Mouse (Mus musculus) 416B (cell line): ENCODE results near the gene Cdk7.
A peak's percentile ranks its signal among the peaks of the same experiment; 100 is the strongest.

Experiments used
- DNase-seq: peaks from one replicate; pipeline ENCODE4 v3.0.0; 2011; ENCODE audit warnings: low read depth

The Cdk7 gene

GRCm38 (mm10) chr13:100725194-100725593 lies 5.5 kb downstream of the Cdk7 start:
- no peak for DNase-seq

DNA sequence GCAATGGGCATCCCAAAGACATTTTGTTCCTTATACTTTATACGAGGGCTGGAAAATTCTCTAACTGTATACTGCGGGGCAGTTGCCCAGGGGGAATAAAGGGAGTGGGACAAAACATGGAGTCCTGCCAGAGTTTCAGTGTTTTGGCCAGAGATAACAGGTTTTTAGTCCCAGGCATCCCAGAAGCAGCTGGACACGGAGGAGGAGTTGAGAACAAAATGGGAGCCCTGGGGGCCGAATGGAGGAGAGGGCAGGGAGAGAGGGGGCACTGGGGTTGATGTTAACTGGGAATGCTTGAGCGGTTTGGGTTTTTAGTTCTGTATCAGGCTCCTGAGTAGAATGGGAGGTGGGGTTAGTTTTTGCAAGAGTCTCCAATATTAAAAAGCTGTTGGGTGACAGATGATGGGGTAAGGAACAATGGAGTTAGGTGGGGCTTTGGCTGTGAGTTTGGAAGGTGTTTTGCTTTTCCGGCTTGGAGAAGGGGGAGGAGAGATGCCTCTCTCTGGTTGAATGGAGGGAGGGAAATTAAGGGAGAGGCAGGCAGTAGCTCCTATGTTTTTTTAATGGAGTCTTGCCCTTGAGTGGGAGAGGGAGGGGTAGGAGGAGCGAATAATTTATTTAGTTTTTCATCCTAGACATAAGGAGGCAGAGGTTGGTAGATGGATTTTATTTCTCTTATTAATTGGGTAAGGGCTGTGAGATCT lies 6.5 kb downstream of the Cdk7 start:
- DNase-seq: no peak

DNA sequence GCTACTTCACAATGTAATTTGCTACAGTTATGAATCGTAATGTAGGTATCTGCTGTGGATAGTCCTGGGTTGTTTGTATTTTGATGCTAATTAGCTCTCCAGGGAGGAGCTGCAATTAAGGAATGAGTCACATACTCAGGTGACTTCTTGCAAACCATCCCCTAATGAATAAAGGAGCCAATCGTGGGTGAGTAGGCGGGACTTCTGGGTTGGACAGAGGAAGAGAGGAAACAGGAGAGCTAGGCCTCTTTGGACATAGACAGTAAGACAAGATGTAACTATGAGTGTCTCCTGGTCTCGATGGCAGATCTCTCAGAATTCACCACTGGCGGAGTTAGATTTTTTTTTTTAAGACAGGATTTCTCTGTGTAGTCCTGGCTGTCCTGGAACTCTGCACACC lies 9.1 kb downstream of the Cdk7 start:
- peak; percentile 17 for DNase-seq

GRCm38 (mm10) chr13:100715467-100715866 lies 15.3 kb downstream of the Cdk7 start:
- DNase-seq: no peak

GRCm38 (mm10) chr13:100706206-100706605 lies 24.5 kb downstream of the Cdk7 start:
- DNase-seq: no peak

GRCm38 (mm10) chr13:100703468-100703867 lies 27.3 kb downstream of the Cdk7 start:
- peak; percentile 28 for DNase-seq

DNA sequence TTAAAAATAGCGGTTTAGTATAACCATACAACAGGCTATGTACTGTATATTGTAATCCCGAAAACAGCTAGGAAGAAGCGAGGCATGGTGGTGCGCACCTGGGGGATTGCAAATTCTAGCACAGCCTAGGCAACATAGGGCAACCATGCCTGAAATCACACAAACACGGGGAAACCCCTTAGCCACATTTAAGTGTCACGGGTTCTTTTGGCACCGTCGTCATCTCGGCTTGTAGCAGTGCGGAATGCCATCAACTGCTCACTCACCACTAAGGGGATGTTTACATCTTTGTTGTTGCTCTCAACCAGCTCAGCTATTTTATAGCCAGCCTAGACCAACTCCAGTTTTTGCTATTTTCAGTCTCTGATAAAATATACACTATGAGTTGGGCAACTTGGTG lies 31.9 kb downstream of the Cdk7 start:
- no peak for DNase-seq

- DNase-seq: peak; percentile 34
These were observed 33.2 kb downstream of the Cdk7 start for GRCm38 (mm10) chr13:100697541-100697940.

- DNase-seq: peak; percentile 76
These were observed 43.2 kb downstream of the Cdk7 start for GRCm38 (mm10) chr13:100687513-100687912.

GRCm38 (mm10) chr13:100684355-100684754 lies 46.4 kb downstream of the Cdk7 start:
- DNase-seq: peak; percentile 71

- DNase-seq: no peak
These were observed 47.9 kb downstream of the Cdk7 start for GRCm38 (mm10) chr13:100682837-100683236.

- DNase-seq: no peak
These were observed 49.1 kb downstream of the Cdk7 start for GRCm38 (mm10) chr13:100681615-100682014.

DNA sequence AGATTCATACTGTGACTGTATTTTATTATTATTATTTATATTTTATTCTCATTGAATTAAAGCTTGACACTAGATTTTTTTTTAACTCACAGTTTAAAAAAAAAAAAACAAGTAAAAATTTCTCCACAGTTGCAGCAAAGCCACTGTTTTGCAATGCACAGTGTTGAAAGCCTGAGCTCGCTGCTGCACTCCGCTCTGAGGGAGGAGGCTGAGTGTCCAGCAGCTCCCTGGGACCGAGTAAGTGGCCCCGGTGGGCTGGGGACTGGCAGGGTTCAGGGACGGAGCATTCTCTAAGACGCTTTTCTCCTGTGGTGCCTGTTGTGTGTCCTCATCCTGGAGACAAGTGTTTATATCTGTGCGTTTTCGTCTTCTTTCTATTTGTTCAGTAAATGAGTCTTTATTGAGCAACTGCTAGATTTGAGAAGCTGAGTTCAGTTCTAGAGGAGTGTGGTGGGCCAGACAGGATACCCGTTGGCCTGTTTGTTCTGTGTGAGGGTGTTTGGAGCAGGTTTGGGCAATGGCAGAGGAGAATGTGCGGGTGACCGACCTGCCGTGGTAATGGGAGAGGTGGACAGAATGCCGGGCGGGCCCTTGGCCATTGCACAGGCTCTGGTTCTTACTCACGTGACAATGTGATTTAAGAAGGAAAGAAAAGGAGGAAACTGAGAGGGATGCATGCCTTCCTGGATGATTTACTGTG lies 54.7 kb downstream of the Cdk7 start:
- DNase-seq: peak; percentile 64

DNA sequence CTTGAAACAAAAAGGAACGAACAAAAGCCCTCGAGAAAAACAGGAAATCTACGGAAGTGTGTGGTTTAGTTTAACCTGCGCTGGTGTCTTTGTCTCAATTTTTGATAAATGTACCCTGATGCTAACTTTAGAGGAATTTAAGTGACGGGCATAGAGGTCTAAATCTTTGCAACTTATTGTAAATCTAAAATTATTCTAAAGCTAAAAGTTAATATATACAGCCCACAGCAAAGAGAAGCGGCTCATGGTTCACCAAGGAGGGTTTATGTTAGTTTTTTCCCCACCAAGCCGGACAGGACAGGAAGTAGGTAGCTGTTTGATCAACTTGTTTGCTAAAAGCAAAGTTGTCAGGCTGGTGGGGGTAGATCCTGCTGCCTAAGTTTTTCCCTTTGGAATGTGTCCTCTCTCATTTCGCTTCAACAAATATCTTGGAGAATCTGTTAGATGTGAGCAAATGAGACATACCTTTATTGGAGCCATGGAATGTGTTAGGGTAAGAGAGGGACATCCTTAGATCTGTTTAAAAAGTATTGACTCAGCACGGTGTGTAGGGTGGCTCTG lies 60.5 kb downstream of the Cdk7 start:
- no peak for DNase-seq

GRCm38 (mm10) chr13:100669291-100670022 lies 61.3 kb downstream of the Cdk7 start, which contains the start of gene Ccdc125:
Ccdc125 (plus strand) TSS chr13:100669717.
- DNase-seq: no peak

- DNase-seq: peak; percentile 80
These were observed 70.8 kb downstream of the Cdk7 start for GRCm38 (mm10) chr13:100659864-100660456.

GRCm38 (mm10) chr13:100658091-100658490 lies 72.6 kb downstream of the Cdk7 start:
- no peak for DNase-seq
